Mouse (Mus musculus): ENCODE measurements around the gene Fpgt. TPM values are rescaled to one million over a fixed set of nuclear protein-coding genes. Genes with fewer than 3 reads are reported as not detected.

Gene Fpgt
- polyA plus RNA-seq, 1 experiment from 2014 or later = 5.6 TPM

DNA sequence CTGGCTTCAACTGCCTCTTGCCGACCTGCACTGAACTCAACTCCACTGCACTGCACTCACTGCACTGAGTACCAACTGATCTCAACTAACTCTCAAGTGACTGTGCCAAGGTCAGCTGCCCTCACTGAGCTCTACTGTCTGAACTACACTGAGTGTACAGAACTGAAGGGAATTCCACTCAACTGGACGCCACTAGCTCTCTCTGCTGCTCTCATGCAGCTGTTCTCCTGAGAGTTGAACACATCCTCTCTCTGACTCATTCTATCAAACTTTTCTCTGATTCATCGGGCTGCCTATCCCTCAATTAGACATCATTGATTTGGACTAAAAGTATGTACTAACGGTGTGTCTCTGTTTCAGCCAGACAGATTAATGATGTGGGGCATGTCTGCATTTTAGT is 15.3 kb downstream of the Fpgt start:
- Histone ChIP-seq H3K4me3 (ENCODE audit: low read depth, low read length) (no peak overlapping the region), H3K9me3 (ENCODE audit: low read length) (no peaks in the 10 kb centered on the region), H3K27me3 (ENCODE audit: insufficient read depth, low read length) (no peaks in the 10 kb centered on the region), H3K9ac (replicated peaks) (no peak overlapping the region), H3K36me3 (replicated peaks; ENCODE audit: insufficient read depth, low read length) (no peaks in the 10 kb centered on the region), H3K27ac (ENCODE audit: low read depth) (no peak overlapping the region), H3K4me1 (ENCODE audit: insufficient read depth) (no peaks in the 10 kb centered on the region), H3K4me2 (ENCODE audit: low read depth, low read length) (no peak overlapping the region)
- TF ChIP-seq EP300 (IDR thresholded peaks at IDR 0.05; ENCODE audit: low read depth) = no peak
- TF ChIP-seq CTCF (IDR thresholded peaks at IDR 0.05; ENCODE audit: low read depth) = no peak
- ATAC-seq (no peak), DNase-seq (no peak)
- WGBS (ENCODE audit: insufficient replicate concordance) = 72% methylated on average over 4 of the region's 4 CpGs

DNA sequence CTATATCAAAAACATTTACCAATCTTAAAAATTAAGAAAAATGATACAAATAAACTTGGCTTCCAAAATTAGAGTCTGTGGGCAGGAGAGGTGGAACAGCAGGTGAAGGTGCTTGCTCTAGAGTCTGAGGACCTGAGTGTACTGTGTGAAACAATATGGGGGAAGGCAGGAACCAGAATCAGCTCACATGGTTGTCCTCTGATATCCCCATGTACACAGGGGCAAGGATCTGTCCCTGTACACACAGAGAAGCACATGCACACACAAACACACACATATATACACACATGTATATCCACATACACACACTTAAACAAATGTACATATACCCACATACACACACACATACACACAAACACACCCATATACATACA is 33.8 kb downstream of the Fpgt start:
- Histone ChIP-seq H3K27me3 (ENCODE audit: insufficient read depth, low read length) (no peaks in the 10 kb centered on the region), H3K9ac (replicated peaks) (no peak overlapping the region), H3K27ac (ENCODE audit: low read depth) (no peak overlapping the region), H3K4me2 (ENCODE audit: low read depth, low read length) (no peak overlapping the region), H3K9me3 (ENCODE audit: low read length) (no peaks in the 10 kb centered on the region), H3K4me3 (ENCODE audit: low read depth, low read length) (no peak overlapping the region), H3K4me1 (ENCODE audit: insufficient read depth) (no peaks in the 10 kb centered on the region), H3K36me3 (replicated peaks; ENCODE audit: insufficient read depth, low read length) (no peaks in the 10 kb centered on the region)
- ATAC-seq (no peak), DNase-seq (no peak)
- TF ChIP-seq EP300 (IDR thresholded peaks at IDR 0.05; ENCODE audit: low read depth) (no peak), CTCF (IDR thresholded peaks at IDR 0.05; ENCODE audit: low read depth) (no peak)

GRCm38 (mm10) chr3:155058800-155059448 is 34.3 kb downstream of the Fpgt start:
- Histone ChIP-seq H3K9me3 (ENCODE audit: low read length) (no peaks in the 10 kb centered on the region), H3K27me3 (ENCODE audit: insufficient read depth, low read length) (no peaks in the 10 kb centered on the region), H3K4me1 (ENCODE audit: insufficient read depth) (no peaks in the 10 kb centered on the region), H3K4me3 (ENCODE audit: low read depth, low read length) (no peak overlapping the region), H3K4me2 (ENCODE audit: low read depth, low read length) (no peak overlapping the region), H3K36me3 (replicated peaks; ENCODE audit: insufficient read depth, low read length) (no peaks in the 10 kb centered on the region), H3K9ac (replicated peaks) (no peak overlapping the region), H3K27ac (ENCODE audit: low read depth) (no peak overlapping the region)
- 61% methylated on average over 6 of the region's 6 CpGs for WGBS (ENCODE audit: insufficient replicate concordance)
- no peak for TF ChIP-seq EP300 (IDR thresholded peaks at IDR 0.05; ENCODE audit: low read depth)
- TF ChIP-seq CTCF (IDR thresholded peaks at IDR 0.05; ENCODE audit: low read depth) = no peak
- no peak for ATAC-seq
- DNase-seq = no peak

DNA sequence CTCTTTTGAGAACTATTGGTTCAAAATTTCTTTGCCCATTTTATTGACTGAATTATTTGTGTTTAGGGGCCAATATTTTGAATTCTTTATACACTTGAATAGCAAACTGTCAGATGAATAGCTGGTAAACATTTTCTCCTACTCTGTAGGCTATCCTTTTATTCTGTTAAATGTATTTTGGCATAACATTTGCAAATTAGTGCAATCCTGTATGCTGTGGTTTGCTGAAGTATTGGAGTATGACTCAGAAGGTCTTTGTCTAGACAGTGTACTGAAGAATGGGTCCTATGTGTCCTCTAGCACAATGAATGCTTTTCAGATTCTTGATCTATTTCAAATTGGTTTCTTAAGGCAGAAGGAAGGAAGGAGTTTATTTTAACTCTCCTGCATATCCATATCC is 35.6 kb downstream of the Fpgt start:
- TF ChIP-seq CTCF (IDR thresholded peaks at IDR 0.05; ENCODE audit: low read depth) (no peak), EP300 (IDR thresholded peaks at IDR 0.05; ENCODE audit: low read depth) (no peak)
- DNase-seq (no peak), ATAC-seq (no peak)
- no peaks in the 10 kb centered on the region for H3K4me1 ChIP-seq (ENCODE audit: insufficient read depth)
- H3K27me3 ChIP-seq (ENCODE audit: insufficient read depth, low read length) = no peaks in the 10 kb centered on the region
- no peak overlapping the region for H3K4me2 ChIP-seq (ENCODE audit: low read depth, low read length)
- no peaks in the 10 kb centered on the region for H3K36me3 ChIP-seq (replicated peaks; ENCODE audit: insufficient read depth, low read length)
- no peak overlapping the region for H3K27ac ChIP-seq (ENCODE audit: low read depth)
- H3K4me3 ChIP-seq (ENCODE audit: low read depth, low read length) = no peak overlapping the region
- no peaks in the 10 kb centered on the region for H3K9me3 ChIP-seq (ENCODE audit: low read length)
- H3K9ac ChIP-seq (replicated peaks) = no peak overlapping the region

DNA sequence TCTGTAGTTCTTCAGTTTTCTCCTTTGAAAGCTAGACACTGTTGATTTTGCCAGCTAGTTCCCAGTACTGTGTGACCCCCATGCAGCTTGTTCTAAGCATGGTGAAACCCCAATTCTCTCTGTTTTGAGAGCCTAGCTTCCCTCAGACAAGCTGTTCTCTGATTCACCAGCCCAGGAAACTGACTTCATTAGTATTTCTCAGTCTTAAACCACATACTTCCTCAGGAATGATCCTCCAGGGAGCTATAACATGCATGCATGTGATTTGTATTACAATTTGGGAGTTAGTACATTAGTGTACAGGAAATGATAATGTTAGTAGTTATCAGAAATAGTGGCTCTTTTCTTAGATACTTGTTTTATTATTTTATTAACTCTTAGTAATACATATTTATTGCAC is 36.6 kb downstream of the Fpgt start:
- no peak for DNase-seq
- Histone ChIP-seq H3K27ac (ENCODE audit: low read depth) (no peak overlapping the region), H3K27me3 (ENCODE audit: insufficient read depth, low read length) (no peaks in the 10 kb centered on the region), H3K4me1 (ENCODE audit: insufficient read depth) (no peaks in the 10 kb centered on the region), H3K4me3 (ENCODE audit: low read depth, low read length) (no peak overlapping the region), H3K36me3 (replicated peaks; ENCODE audit: insufficient read depth, low read length) (no peaks in the 10 kb centered on the region), H3K9ac (replicated peaks) (no peak overlapping the region), H3K4me2 (ENCODE audit: low read depth, low read length) (no peak overlapping the region), H3K9me3 (ENCODE audit: low read length) (no peaks in the 10 kb centered on the region)
- ATAC-seq = no peak
- TF ChIP-seq EP300 (IDR thresholded peaks at IDR 0.05; ENCODE audit: low read depth) = no peak
- TF ChIP-seq CTCF (IDR thresholded peaks at IDR 0.05; ENCODE audit: low read depth) = no peak

DNA sequence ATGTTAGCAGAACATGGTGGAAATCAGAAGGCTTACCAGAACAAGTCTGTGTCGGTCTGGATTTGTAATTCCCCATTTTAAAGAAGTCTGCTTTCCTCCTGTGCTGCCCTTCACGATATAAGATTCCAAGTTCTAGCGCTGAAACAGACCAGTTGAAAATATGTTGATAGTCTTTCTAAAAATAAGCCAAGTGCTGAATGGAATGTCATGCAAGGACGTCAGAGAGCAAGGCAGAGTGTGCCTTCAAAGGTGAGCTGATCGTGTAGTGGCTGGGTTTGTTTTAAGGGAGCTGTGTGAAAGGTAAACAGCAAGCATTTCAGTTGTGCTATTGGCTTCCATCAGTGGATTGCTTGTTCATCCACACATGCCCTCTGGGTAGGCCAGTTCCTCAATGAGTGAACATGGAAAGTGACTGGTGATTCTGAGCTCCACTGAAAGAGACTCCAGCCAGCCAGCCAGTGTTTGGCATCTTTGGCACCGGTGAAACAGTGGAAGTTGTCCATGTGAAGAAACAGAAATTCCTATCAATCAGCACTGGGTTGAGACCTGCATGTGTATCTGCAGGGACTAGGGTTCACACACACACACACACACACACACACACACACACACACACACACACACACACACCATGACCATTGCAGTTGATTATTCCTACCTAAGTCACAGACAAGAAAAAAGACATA is 37.8 kb downstream of the Fpgt start, which contains the start of gene Tnni3k:
TSS of gene Tnni3k (minus strand) at position 177 of the 686 bp plus-strand sequence.
- Histone ChIP-seq H3K27me3 (ENCODE audit: insufficient read depth, low read length) (no peaks in the 10 kb centered on the region), H3K27ac (ENCODE audit: low read depth) (no peak within 1 kb of the TSS), H3K9ac (replicated peaks) (no peak within 1 kb of the TSS), H3K4me3 (ENCODE audit: low read depth, low read length) (no peak within 1 kb of the TSS), H3K4me1 (ENCODE audit: insufficient read depth) (no peaks in the 10 kb centered on the region), H3K36me3 (replicated peaks; ENCODE audit: insufficient read depth, low read length) (no peaks in the 10 kb centered on the region), H3K9me3 (ENCODE audit: low read length) (no peaks in the 10 kb centered on the region), H3K4me2 (ENCODE audit: low read depth, low read length) (no peak within 1 kb of the TSS)
- 55% methylated on average over 6 of the region's 6 CpGs for WGBS (ENCODE audit: insufficient replicate concordance)
- TF ChIP-seq CTCF (IDR thresholded peaks at IDR 0.05; ENCODE audit: low read depth) (no peak), EP300 (IDR thresholded peaks at IDR 0.05; ENCODE audit: low read depth) (no peak)
- DNase-seq = no peak
- no peak for ATAC-seq

Data from liver, postnatal 0 days (tissue).